Mouse (Mus musculus): ENCODE data around the gene Slc22a18. TPM values are rescaled to one million over a fixed set of nuclear protein-coding genes. Genes with fewer than 3 reads are reported as not detected.
A peak's percentile ranks its signal among the peaks of the same experiment; 100 is the strongest.

The Slc22a18 gene
- polyA plus RNA-seq, 1 experiment from 2014 or later: 1.4 TPM

DNA sequence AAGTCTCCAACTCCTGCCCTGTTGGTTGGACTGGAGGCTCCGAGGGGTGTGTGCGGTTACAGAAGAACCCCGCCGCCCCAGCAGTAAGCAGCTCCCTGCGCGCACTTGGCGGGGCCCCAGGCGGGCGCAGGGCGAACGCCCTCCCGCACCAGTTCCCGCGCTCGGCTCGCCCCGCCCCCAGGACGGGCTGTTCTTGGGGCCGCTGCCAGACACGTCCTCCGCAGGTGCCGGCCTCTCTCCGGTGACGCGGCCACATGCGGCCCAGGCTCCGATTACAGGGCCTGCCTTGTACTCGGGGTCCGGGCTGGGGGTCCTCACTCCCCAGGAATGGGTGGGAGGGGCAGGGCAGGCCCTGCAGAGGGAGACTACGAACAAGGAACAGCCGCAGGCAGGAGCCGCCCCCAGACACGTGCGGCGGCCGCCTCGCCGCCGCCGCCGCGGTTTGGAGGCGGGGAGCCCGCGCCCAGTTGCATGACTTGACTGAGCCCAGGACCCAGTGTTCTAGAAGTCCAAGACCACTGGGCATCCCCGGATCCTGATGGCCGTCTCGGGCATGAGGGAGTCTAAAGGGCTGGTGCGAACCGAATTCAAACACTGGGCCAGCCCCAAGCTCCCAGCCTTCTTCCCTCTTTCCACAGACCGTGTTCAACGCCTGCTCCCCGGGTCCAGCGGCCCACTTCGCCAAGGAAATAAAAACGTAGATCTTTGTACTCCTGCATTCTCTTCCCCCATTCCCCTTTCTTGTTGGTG is 8.6 kb upstream of the Slc22a18 start:
- Histone ChIP-seq H3K9ac (peak overlapping the region; percentile 54), H3K4me2 (replicated peaks) (peak overlapping the region; percentile 61), H3K36me3 (no peaks in the 10 kb centered on the region), H3K27ac (peak overlapping the region; percentile 90), H3K4me3 (peak overlapping the region; percentile 32), H3K9me3 (peaks cover 15% of the 10 kb centered on the region), H3K4me1 (peaks cover 66% of the 10 kb centered on the region), H3K27me3 (no peaks in the 10 kb centered on the region; the same call in 1 of the 2 replicates)
- WGBS: 25% methylated on average over 56 of the region's 56 CpGs
- ATAC-seq (ENCODE audit: low FRiP score, low read depth): peak; percentile 64

DNA sequence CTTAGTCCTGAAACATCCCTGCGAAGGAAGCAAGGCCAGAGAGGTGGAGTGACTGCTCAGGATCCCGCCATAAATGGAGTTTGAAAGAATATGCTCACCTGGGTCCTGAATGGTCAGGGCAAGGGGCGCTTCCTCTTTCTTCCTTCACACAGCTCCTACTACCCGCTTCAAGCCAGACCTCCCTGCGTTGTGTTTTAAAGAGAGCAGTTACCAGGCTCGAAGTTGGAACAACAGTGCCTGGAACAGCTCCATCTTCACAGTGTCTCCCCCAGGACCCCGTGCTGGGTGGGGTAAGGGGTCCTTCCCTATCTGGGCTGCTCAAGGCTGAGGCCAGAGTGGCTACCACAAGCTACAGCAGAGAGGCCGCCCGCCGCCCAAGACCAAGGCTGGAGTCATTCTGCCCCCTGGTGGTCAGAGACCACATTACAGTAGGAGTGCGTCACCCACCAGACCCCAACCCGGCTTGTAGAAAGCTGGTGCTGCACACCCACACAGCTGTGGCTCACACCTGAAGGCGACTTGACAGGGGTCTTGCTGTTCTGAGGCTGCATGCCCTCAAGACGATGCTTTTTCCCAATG is 7.3 kb upstream of the Slc22a18 start:
- Histone ChIP-seq H3K27ac (peak overlapping the region; percentile 90; the same call in 1 of the 2 replicates), H3K9ac (peak overlapping the region; percentile 27; the same call in 1 of the 2 replicates), H3K9me3 (0 out of 2 replicates have a peak, but pooled peaks cover 3% of the 10 kb centered on the region), H3K4me2 (replicated peaks) (peak overlapping the region; percentile 61), H3K4me1 (peaks cover 66% of the 10 kb centered on the region), H3K27me3 (no peaks in the 10 kb centered on the region; the same call in 1 of the 2 replicates), H3K36me3 (no peaks in the 10 kb centered on the region), H3K4me3 (no peak overlapping the region)
- WGBS: 36% methylated on average over 14 of the region's 14 CpGs
- peak; percentile 37 for ATAC-seq (ENCODE audit: low FRiP score, low read depth)

GRCm38 (mm10) chr7:143467714-143468113 is 5.8 kb upstream of the Slc22a18 start:
- 5% methylated on average over 6 of the region's 6 CpGs for WGBS
- Histone ChIP-seq H3K27ac (no peak overlapping the region), H3K27me3 (no peaks in the 10 kb centered on the region; the same call in 1 of the 2 replicates), H3K4me3 (no peak overlapping the region), H3K9me3 (no peaks in the 10 kb centered on the region), H3K4me1 (peaks cover 53% of the 10 kb centered on the region), H3K4me2 (replicated peaks) (no peak overlapping the region), H3K36me3 (no peaks in the 10 kb centered on the region), H3K9ac (no peak overlapping the region)
- ATAC-seq (ENCODE audit: low FRiP score, low read depth): no peak

DNA sequence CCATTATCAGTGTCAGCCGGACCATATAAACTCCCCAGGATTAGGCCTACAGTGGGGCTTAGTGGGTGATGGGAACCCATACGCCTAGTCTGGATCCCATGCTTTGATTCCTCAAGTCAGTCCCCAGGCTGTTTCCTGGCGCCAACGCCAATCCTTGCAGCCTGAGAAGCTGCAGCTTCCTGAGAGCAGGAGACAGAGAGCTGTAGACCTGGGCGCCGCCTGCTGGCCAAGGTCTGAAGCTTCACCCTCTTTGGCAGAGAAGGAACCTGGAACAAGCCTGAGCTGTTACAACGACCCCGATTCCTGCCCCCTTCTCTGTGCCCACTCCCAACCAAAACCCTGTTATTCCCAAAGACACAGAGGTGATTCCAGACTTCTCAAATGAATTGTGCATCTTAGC is 3.6 kb upstream of the Slc22a18 start:
- Histone ChIP-seq H3K36me3 (no peaks in the 10 kb centered on the region), H3K9me3 (no peaks in the 10 kb centered on the region), H3K4me3 (no peak overlapping the region), H3K4me2 (replicated peaks) (no peak overlapping the region), H3K4me1 (peaks cover 39% of the 10 kb centered on the region), H3K27me3 (no peaks in the 10 kb centered on the region; the same call in 1 of the 2 replicates), H3K9ac (no peak overlapping the region), H3K27ac (no peak overlapping the region)
- WGBS: 14% methylated on average over 8 of the region's 8 CpGs
- 0 out of 2 replicates have a peak, but pooled peaks have one; percentile 18 for ATAC-seq (ENCODE audit: low FRiP score, low read depth)

DNA sequence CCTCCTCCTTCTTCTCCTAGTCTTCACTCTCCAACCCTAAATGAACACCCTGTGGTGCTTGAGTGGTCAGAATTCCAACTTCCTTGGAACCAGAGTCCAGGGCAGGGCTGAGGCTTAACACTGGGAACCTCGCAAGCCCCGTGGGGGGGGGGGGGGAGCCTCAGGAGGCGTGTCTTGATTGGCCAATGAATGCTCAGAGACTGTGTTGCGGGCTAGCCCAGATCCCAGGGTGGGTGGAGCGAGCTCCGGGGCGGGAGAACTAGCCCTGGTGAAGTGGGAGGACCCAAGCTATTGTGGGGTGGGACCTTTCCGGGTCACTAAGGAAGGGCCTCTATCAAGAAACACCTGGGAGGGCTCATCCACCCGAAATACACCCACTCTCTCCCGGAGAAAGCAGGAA is 1.3 kb downstream of the Slc22a18 start:
- H3K4me2 ChIP-seq (replicated peaks): no peak overlapping the region
- H3K27ac ChIP-seq: no peak overlapping the region
- H3K36me3 ChIP-seq: no peaks in the 10 kb centered on the region
- ATAC-seq (ENCODE audit: low FRiP score, low read depth): no peak
- no peak overlapping the region for H3K4me3 ChIP-seq
- no peaks in the 10 kb centered on the region for H3K9me3 ChIP-seq
- WGBS: 32% methylated on average over 10 of the region's 10 CpGs
- peaks cover 8% of the 10 kb centered on the region for H3K4me1 ChIP-seq
- H3K9ac ChIP-seq: no peak overlapping the region
- no peaks in the 10 kb centered on the region for H3K27me3 ChIP-seq

- 65% methylated on average over 11 of the region's 11 CpGs for WGBS
- Histone ChIP-seq H3K27me3 (no peaks in the 10 kb centered on the region), H3K4me2 (replicated peaks) (no peak overlapping the region), H3K36me3 (no peaks in the 10 kb centered on the region), H3K9me3 (no peaks in the 10 kb centered on the region), H3K4me3 (no peak overlapping the region), H3K27ac (no peak overlapping the region), H3K4me1 (peaks cover 7% of the 10 kb centered on the region), H3K9ac (no peak overlapping the region)
- no peak for ATAC-seq (ENCODE audit: low FRiP score, low read depth)
Observed at GRCm38 (mm10) chr7:143475876-143476275, 2.3 kb downstream of the Slc22a18 start.

- 79% methylated on average over 3 of the region's 3 CpGs for WGBS
Observed at GRCm38 (mm10) chr7:143476702-143477335, 3.3 kb downstream of the Slc22a18 start.

GRCm38 (mm10) chr7:143477800-143478199 is 4.3 kb downstream of the Slc22a18 start:
- Histone ChIP-seq H3K4me3 (no peak overlapping the region), H3K9me3 (no peaks in the 10 kb centered on the region), H3K27me3 (no peaks in the 10 kb centered on the region), H3K4me1 (peaks cover 15% of the 10 kb centered on the region), H3K36me3 (no peaks in the 10 kb centered on the region), H3K4me2 (replicated peaks) (no peak overlapping the region), H3K9ac (no peak overlapping the region), H3K27ac (no peak overlapping the region)
- 85% methylated on average over 5 of the region's 5 CpGs for WGBS
- ATAC-seq (ENCODE audit: low FRiP score, low read depth): no peak

More at GRCm38 (mm10) chr7:143476702-143477335, 3.3 kb downstream of the Slc22a18 start:
- H3K4me1 ChIP-seq: peaks cover 10% of the 10 kb centered on the region
- no peak overlapping the region for H3K27ac ChIP-seq
- H3K9ac ChIP-seq: no peak overlapping the region
- no peaks in the 10 kb centered on the region for H3K27me3 ChIP-seq
- H3K36me3 ChIP-seq: no peaks in the 10 kb centered on the region
- no peak overlapping the region for H3K4me3 ChIP-seq
- no peak overlapping the region for H3K4me2 ChIP-seq (replicated peaks)
- no peak for ATAC-seq (ENCODE audit: low FRiP score, low read depth)
- H3K9me3 ChIP-seq: no peaks in the 10 kb centered on the region

GRCm38 (mm10) chr7:143480498-143480897 is 7.0 kb downstream of the Slc22a18 start:
- Histone ChIP-seq H3K36me3 (no peaks in the 10 kb centered on the region), H3K4me1 (peaks cover 9% of the 10 kb centered on the region; the same call in 1 of the 2 replicates), H3K4me2 (replicated peaks) (no peak overlapping the region), H3K27ac (no peak overlapping the region), H3K4me3 (no peak overlapping the region), H3K27me3 (no peaks in the 10 kb centered on the region), H3K9ac (no peak overlapping the region), H3K9me3 (no peaks in the 10 kb centered on the region)
- WGBS: 32% methylated on average over 13 of the region's 13 CpGs
- no peak for ATAC-seq (ENCODE audit: low FRiP score, low read depth)

DNA sequence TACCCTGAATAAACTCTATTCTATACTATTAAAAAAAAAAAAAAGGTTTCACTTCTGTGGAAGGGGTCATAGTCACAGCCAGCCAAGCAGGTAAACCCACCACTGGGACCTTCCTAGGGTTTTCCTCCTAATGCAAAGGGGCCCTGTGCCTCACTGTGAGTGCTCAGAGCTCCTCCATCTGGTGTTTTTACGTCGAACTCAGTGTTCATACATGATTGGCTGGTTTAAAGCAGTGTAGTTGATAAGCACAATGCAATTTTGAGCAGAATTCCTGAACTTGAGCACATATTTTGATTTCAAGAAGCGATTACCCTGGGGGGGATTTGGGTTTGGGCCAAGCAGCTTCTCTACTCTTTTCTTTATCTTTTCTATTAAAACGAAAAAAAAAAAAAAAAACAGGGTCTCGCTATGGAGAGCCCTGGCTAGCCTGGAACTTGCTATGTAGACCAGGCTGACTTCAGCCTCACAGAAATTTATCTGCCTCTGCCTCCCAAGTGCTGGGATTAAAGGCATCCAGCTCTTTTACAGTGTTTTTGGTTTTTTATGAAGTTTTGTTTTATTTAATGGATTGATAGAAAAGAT is 8.4 kb downstream of the Slc22a18 start:
- H3K4me2 ChIP-seq (replicated peaks): no peak overlapping the region
- no peaks in the 10 kb centered on the region for H3K9me3 ChIP-seq
- no peaks in the 10 kb centered on the region for H3K27me3 ChIP-seq
- 50% methylated on average over 5 of the region's 5 CpGs for WGBS
- H3K4me1 ChIP-seq: peaks cover 9% of the 10 kb centered on the region; the same call in 1 of the 2 replicates
- no peak for ATAC-seq (ENCODE audit: low FRiP score, low read depth)
- no peaks in the 10 kb centered on the region for H3K36me3 ChIP-seq
- H3K9ac ChIP-seq: no peak overlapping the region
- H3K4me3 ChIP-seq: no peak overlapping the region
- H3K27ac ChIP-seq: no peak overlapping the region

GRCm38 (mm10) chr7:143482541-143482940 is 9.0 kb downstream of the Slc22a18 start:
- H3K36me3 ChIP-seq: no peaks in the 10 kb centered on the region
- WGBS: 16% methylated on average over 6 of the region's 6 CpGs
- ATAC-seq (ENCODE audit: low FRiP score, low read depth): no peak
- no peak overlapping the region for H3K4me2 ChIP-seq (replicated peaks)
- no peak overlapping the region for H3K9ac ChIP-seq
- H3K4me1 ChIP-seq: peaks cover 9% of the 10 kb centered on the region; the same call in 1 of the 2 replicates
- no peaks in the 10 kb centered on the region for H3K9me3 ChIP-seq
- no peaks in the 10 kb centered on the region for H3K27me3 ChIP-seq
- H3K4me3 ChIP-seq: no peak overlapping the region
- no peak overlapping the region for H3K27ac ChIP-seq

- Histone ChIP-seq H3K9ac (no peak overlapping the region), H3K4me2 (replicated peaks) (no peak overlapping the region), H3K4me3 (no peak overlapping the region), H3K9me3 (no peaks in the 10 kb centered on the region), H3K4me1 (no peaks in the 10 kb centered on the region), H3K27ac (no peak overlapping the region), H3K36me3 (no peaks in the 10 kb centered on the region), H3K27me3 (peaks cover 13% of the 10 kb centered on the region)
- 69% methylated on average over 6 of the region's 6 CpGs for WGBS
- no peak for ATAC-seq (ENCODE audit: low FRiP score, low read depth)
Observed at GRCm38 (mm10) chr7:143489735-143490134, 16.2 kb downstream of the Slc22a18 start.
